Mouse (Mus musculus): ENCODE measurements around the gene Celf5.

DNA sequence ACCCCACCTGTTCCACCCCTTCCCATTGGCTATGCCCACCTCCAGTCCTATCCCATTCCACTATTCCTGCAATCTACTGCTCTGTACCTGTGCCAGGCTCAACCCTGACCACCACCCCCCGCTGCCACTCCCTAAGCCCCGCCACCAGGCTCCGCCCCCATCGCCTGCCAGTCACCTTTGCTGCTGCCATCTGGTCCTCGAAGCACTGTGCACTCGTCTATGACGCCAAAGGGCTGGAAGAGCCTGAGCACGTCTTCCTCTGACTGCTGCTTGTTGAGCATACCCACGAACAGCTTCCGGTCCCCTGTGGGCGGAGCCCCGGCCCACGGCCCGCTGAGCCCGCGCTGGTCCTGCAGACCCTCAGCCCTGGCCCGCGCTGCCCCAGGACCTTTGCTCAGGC is 12.1 kb downstream of the Celf5 start:
- no peak for TF ChIP-seq CTCF (IDR thresholded peaks at IDR 0.05; ENCODE audit: extremely low read depth, insufficient read depth, low read length)
- no peak for TF ChIP-seq POLR2A (IDR thresholded peaks at IDR 0.05; ENCODE audit: extremely low read depth, insufficient read depth, low read length)

All from cortical plate, adult 2 months (tissue).